Mouse (Mus musculus): ENCODE measurements around the gene Akap2.
"Not testable (repeated sequence)": the region's sequence is repeated elsewhere in the genome, so short reads cannot be mapped to it uniquely, and the experiment has no call there.

Gene Akap2

DNA sequence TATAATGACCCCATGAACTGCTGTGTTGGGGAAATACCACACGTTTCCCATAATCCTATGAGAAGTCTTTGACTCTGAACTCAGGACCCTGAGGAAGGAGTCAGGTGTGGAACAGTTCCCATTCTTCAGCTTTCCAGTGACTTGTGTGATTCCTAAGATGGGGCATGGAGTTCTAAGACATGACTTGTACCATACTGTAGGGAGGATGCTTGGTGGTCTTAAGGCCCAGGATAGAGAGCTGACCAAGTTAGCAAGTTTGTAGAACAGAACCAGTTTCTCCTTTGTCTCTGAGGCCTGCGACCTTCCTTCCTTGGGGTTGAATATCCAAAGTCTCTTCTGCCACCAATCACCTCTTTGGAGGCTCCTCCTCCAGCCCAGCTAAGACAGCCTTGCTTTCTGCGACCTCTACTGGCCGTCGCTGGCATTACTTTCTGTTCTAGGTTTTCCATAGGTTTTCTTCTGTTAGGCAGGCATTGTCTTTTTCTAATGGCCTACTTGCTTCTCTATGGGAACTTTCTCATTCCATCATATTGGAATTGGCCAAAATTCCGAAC, 162.4 kb downstream of the Akap2 start:
- DNase-seq: peak; percentile 64

- no peak for DNase-seq
These were observed 166.3 kb downstream of the Akap2 start for GRCm38 (mm10) chr4:57883520-57884421.

- no peak for DNase-seq
These were observed 167.1 kb downstream of the Akap2 start for GRCm38 (mm10) chr4:57884511-57884910.

DNA sequence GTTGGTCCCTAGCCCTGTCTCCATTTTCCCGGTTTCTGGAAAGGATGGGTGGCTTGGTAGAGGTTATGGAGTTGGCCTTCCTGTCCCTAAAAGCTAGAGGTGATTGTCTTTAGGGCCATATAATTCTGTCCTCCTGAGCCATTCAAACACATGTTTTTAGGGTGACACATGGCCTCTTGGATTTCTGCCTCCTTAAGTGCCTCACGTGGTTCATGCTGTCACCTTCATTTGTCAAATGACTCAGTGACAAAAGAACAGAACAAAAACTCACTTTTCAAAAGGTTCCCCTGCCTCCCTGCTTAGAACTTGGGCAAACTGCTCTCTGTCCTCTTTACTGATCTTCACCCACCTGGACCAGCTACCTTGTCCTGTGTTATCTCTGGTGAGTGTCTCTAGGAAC, 167.7 kb downstream of the Akap2 start:
- DNase-seq: no peak

DNA sequence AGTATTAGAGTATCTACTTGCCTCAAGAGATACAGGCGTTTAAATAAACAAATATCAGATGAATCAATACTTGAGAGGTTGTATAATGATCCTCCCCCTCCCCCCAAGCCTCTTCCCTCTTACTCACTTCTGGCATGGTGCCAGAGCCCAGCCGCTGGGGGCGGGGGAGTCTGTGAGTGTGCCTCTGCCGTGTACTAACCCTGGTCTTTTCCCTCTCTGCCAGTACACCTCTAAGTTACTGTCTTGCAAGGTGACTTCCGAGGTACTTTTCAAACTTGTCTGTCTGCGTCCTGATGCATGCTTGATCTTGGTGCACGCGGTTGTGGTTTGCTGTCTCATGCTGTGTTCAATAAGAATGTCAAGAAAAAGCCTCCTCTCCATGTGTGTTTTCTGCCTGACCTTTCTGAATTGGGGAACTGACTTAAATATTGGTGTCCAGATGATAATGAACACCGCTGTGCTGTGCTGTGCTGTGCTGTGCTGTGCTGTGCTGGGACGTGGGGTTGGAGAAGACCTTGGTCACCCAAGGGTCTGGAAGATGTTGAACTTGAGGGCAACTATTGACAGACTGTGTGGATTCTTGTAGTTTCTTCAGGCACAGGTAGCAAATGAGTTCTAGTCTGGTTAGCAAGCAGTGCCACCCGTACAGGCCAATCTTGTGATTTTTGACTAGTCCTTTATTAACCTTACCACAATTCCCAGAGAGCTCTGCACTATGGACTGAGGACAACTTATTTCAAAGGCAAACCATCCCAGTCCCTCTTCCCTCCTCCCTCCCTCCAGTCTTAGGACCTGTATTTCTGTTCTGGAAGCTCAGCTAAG, 168.8 kb downstream of the Akap2 start:
- DNase-seq: no peak

- DNase-seq: no peak
These were observed 169.4 kb downstream of the Akap2 start for GRCm38 (mm10) chr4:57886888-57887230.

DNA sequence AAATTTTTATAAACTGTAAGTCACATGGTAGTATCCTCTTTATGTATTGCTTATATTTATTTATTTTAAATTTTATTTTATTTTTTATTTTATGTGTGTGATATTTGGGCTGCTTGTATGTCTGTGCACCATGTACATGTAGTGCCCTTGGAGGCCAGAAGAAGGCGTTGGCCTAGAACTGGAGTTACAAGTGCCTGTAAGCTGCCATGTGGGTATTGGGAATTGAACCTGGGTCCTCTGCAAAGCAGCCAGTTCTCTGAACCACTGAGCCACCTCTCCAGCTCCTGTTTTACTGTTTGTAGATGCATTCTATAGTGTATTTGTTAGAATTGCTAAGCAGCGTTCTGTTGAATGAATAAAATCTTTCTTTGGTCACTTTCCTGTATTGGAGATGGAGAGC, 170.8 kb downstream of the Akap2 start:
- no peak for DNase-seq

DNA sequence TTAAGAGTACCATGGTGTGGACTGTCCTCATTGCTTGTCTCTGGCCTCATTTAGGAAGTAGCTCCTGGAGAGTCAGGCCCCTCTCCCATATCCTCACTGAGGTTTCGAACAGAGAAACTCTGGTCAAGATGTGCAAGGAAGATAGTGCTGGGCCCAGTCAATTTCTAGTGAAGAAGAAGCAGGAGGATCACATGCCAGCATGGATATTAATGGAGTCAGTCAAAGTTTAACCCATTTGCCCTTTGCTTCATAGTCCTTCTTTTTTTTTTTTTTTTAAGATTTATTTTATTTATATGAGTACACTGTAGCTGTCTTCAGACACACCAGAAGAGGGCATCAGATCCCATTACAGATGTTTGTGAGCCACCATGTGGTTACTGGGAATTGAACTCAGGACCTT, 171.5 kb downstream of the Akap2 start:
- DNase-seq: not testable (repeated sequence)

- no peak for DNase-seq
These were observed 172.3 kb downstream of the Akap2 start for GRCm38 (mm10) chr4:57889773-57890172.

DNA sequence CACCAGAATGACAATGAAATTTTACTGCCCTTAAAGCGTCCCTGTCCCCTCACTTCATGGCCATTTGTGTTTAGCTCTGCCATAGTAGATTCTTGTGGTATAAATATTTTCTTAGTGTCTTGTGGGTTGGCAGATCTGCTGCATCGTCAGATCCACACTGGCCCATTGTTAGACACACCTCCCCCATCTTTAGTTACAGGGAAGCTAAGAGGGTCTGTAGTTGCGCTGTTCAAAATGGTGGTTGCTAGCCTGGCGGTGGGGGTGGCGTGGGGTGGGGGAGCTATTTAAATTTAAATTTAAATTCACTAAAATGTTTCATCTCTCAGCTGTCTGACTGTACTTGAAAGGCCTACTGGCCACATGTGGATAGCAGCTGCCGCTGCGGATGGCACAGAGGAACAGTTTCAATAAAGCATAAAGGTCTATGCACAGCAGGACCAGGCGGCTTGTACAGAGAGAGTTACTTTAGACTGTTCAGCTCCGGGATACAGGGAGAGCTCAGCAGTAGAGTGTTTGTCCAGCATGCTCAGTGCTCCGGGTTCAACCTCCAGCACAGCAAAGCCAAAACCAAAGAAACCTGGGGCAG, 174.6 kb downstream of the Akap2 start:
- no peak for DNase-seq

- no peak for DNase-seq
These were observed 177.7 kb downstream of the Akap2 start for GRCm38 (mm10) chr4:57895140-57895539.

GRCm38 (mm10) chr4:57895902-57896301, 178.4 kb downstream of the Akap2 start:
- DNase-seq: no peak

GRCm38 (mm10) chr4:57896631-57897030, 179.2 kb downstream of the Akap2 start:
- no peak for DNase-seq

DNA sequence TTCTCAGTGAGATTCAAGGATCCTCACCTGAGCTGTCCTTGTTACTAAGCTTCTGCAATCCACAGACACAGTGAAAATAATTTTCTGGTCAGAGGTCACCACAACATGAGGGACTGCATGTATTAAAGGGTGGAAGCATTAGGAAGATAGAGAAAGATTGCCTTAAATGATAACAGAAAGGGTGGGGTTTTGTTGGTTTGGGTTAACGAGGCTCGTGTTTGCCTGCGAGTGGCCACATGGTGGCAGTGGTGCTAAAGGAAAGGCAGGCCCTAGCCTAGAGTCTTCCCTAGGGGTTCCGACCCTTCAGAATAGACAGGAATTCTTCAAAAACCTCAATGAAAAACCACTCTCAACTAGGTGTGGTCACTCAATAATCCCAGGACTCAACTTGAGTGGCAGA, 183.8 kb downstream of the Akap2 start:
- DNase-seq: peak; percentile 23

GRCm38 (mm10) chr4:57902619-57903018, 185.2 kb downstream of the Akap2 start:
- no peak for DNase-seq

- peak; percentile 44 for DNase-seq
These were observed 186.8 kb downstream of the Akap2 start for GRCm38 (mm10) chr4:57904211-57904610.

DNA sequence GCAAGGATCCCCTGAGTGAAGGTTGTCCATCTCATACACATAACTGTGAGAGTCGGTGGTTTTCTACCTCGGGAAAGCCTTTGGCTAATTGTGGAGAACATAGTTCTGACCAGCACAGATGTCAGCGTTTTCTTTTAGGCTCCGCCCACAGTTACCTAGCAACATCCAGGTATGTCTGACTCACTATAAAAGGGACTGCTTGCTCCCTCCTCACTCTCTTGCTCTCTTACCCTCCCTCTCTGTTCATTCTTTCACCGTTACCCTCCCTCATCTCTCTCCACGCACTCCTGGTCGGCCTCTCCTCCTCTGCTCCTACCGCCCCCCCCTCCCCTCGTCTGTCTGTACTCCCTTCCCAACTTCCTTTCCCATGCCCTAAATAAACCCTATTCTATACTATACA, 187.2 kb downstream of the Akap2 start:
- no peak for DNase-seq

DNA sequence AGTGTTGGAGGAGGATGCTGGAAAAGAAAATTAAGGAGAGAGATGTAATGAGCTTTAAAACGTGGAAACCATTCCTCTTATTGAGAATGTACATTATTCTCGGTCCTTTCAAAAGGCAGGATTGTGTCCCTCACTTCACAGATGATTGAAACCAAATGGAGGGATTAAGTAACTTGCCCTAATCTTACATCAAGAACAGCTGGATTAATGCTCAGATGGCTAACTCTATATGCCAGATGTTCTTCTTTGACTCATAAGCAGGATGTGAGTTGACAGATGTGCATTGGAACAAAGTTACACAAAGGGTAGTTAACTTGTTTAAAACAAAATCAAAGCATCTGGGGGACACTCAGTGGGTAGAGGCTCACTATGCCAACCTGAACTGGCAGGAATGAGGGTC, 189.3 kb downstream of the Akap2 start:
- DNase-seq: no peak

DNA sequence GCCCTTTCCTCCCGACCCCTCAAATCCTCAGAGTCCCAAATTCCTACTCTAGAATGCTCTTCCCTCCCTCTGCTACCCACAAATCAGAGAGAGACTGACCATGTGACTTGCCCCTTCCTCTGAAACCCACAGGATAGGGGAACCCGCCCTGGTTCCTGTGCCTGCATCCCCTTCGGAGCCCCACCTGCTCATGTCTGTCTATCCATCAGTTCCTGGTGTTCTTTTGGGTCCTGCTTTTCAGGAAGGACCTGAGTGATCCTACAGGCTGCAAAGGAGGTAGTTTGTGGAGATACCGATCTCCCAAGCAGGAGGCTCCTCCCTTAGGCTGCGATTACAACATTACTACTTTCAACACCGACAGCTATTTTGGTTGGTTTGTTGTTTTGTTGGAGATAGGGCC, 191.4 kb downstream of the Akap2 start:
- no peak for DNase-seq

GRCm38 (mm10) chr4:57913021-57913420, 195.6 kb downstream of the Akap2 start:
- DNase-seq: no peak

- no peak for DNase-seq
These were observed 197.0 kb downstream of the Akap2 start for GRCm38 (mm10) chr4:57914193-57915190.
